ENCODE assay signal across 16 mouse cellular contexts in the genomic region with DNA sequence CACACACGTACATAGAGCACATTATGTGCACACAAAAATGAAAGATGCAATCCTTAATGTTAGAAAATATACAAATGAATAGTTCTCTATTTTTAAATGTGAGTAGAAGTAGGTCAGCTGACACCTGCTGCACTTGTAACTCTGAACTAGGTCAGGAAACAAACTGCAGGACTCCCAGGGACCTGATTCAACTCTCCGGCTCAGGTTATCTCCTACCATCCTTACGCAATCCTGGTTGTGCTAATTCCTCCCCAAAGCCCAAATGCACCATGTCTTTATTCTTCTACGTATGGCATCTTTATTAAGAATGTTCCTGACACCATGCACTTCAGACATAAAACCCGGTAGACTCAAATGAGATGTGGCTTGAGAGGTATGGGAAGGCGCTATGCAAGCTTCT.
"Had no signal": no experiment of that assay in that cellular context is flagged by ENCODE, and none has a peak within 500 bp of the region (broad histone marks: within the 10 kb centered on the region; RNA-seq: fewer than 3 reads in every experiment).

No protein-coding gene starts in this region.

- H3K27me3 ChIP-seq: kidney, embryonic 15.5 days had no signal

- H3K9ac ChIP-seq: kidney, embryonic 15.5 days; liver, embryonic 14.5 days had no signal

- H3K4me3 ChIP-seq: kidney, embryonic 15.5 days; left cerebral cortex, adult 2 months had no signal

- DNase-seq: kidney, adult 11 months; kidney, adult 8-10 months; kidney, postnatal 10 days; kidney, postnatal 36 days; layer of hippocampus, postnatal 36 days; lung, adult 2 months; lung, postnatal 14 days; lung, postnatal 4 days; midbrain, embryonic 14.5 days; thymus, adult 2 months; thymus, postnatal 36 days had no signal

- H3K4me2 ChIP-seq: kidney, embryonic 15.5 days; midbrain, embryonic 11.5 days had no signal

- H3K36me3 ChIP-seq: kidney, embryonic 15.5 days had no signal

- H3K9me3 ChIP-seq: kidney, embryonic 15.5 days had no signal

- H3K27ac ChIP-seq: kidney, embryonic 15.5 days; left cerebral cortex, adult 2 months; liver, embryonic 14.5 days; stomach, postnatal 0 days had no signal
